Mouse (Mus musculus) MEL (cell line): ENCODE results near the gene Gsg1l. TPM values are rescaled to one million over a fixed set of nuclear protein-coding genes. Genes with fewer than 3 reads are reported as not detected.

ENCODE experiments used
- DNase-seq: peaks from one replicate; pipeline ENCODE4 v3.0.0; 2011; ENCODE audit warnings: low read depth, low spot score
- H3K27ac ChIP-seq: 2 replicates; pipeline ENCODE4 v1.5.1; 2012; ENCODE audit warnings: low read depth, mild to moderate bottlenecking, control low read depth, low read length, moderate library complexity; ENCODE audit not compliant: control insufficient read depth
- H3K27me3 ChIP-seq, 2 experiments: fragments of 150-350 bp in 1 of 2; sonication (generic) in 1 of 2; 2 replicates each; pipeline ENCODE4 v1.6.1; 2012; ENCODE audit warnings: low read length in 2 of 2, mild to moderate bottlenecking in 2 of 2, improper control_type of control experiment in 1 of 2, moderate library complexity in 1 of 2; ENCODE audit not compliant: insufficient read depth in 2 of 2, control insufficient read depth in 1 of 2
- H3K36me3 ChIP-seq, 2 experiments: 2 replicates each; pipeline ENCODE4 v1.6.1; 2012 to 2014; ENCODE audit warnings: low read length in 2 of 2, improper control_type of control experiment in 1 of 2, inconsistent platforms in 1 of 2, mild to moderate bottlenecking in 1 of 2; ENCODE audit not compliant: insufficient read depth in 2 of 2, control insufficient read depth in 1 of 2
- H3K4me1 ChIP-seq, 2 experiments: fragments of 150-350 bp in 1 of 2; sonication (generic) in 1 of 2; 2 replicates each; pipeline ENCODE4 v1.6.1; 2012; ENCODE audit warnings: low read length in 2 of 2, improper control_type of control experiment in 1 of 2, mild to moderate bottlenecking in 1 of 2; ENCODE audit not compliant: insufficient read depth in 2 of 2, control insufficient read depth in 1 of 2
- H3K4me3 ChIP-seq, 2 experiments: fragments of 150-350 bp in 1 of 2; sonication (generic) in 1 of 2; 2 replicates each; pipeline ENCODE4 v1.5.1; 2012; ENCODE audit warnings: low read depth in 2 of 2, low read length in 2 of 2, mild to moderate bottlenecking in 2 of 2, moderate library complexity in 2 of 2, control low read depth in 1 of 2, improper control_type of control experiment in 1 of 2; ENCODE audit not compliant: control insufficient read depth in 1 of 2, insufficient read depth in 1 of 2
- H3K79me2 ChIP-seq: 2 replicates; pipeline ENCODE4 v1.6.1; 2012; ENCODE audit warnings: mild to moderate bottlenecking, low read length, moderate library complexity; ENCODE audit not compliant: control insufficient read depth, poor library complexity, insufficient read depth
- H3K9ac ChIP-seq: 2 replicates; pipeline ENCODE4 v1.6.1; 2012; ENCODE audit warnings: low read depth, mild to moderate bottlenecking, control low read depth, low read length, moderate library complexity; ENCODE audit not compliant: control insufficient read depth, poor library complexity, severe bottlenecking
- H3K9me3 ChIP-seq: fragments of 150-350 bp; sonication (generic); replicated peaks from 2 replicates; pipeline ENCODE4 v1.6.1; 2012; ENCODE audit warnings: mild to moderate bottlenecking, low read length, improper control_type of control experiment, moderate library complexity; ENCODE audit not compliant: insufficient read depth
- BHLHE40 ChIP-seq: IDR thresholded peaks from 2 replicates; pipeline ENCODE4 v1.6.1; 2012; ENCODE audit warnings: low read depth, mild to moderate bottlenecking, inconsistent platforms, low read length, improper control_type of control experiment, borderline replicate concordance
- CHD2 ChIP-seq: IDR thresholded peaks from 2 replicates; pipeline ENCODE4 v1.6.1; 2011; ENCODE audit warnings: low read length, improper control_type of control experiment
- E2F4 ChIP-seq: IDR thresholded peaks from 2 replicates; pipeline ENCODE4 v1.6.1; 2011; ENCODE audit warnings: low read depth, low read length, improper control_type of control experiment, borderline replicate concordance
- ELF1 ChIP-seq: IDR thresholded peaks from 2 replicates; pipeline ENCODE4 v1.6.1; 2014; ENCODE audit warnings: low read depth, mild to moderate bottlenecking, inconsistent platforms, low read length, improper control_type of control experiment, moderate library complexity
- EP300 ChIP-seq, 2 experiments: IDR thresholded peaks; 2 replicates each; pipeline ENCODE4 v1.6.1; 2011; ENCODE audit warnings: improper control_type of control experiment in 2 of 2, low read length in 2 of 2, low read depth in 1 of 2, mild to moderate bottlenecking in 1 of 2
- ETS1 ChIP-seq: IDR thresholded peaks from 2 replicates; pipeline ENCODE4 v1.6.1; 2012; ENCODE audit warnings: low read depth, mild to moderate bottlenecking, inconsistent platforms, low read length, improper control_type of control experiment, moderate library complexity
- GABPA ChIP-seq: IDR thresholded peaks from 2 replicates; pipeline ENCODE4 v1.6.1; 2012; ENCODE audit warnings: low read depth, mild to moderate bottlenecking, inconsistent platforms, low read length, improper control_type of control experiment, moderate library complexity
- GATA1 ChIP-seq: IDR thresholded peaks from 2 replicates; pipeline ENCODE4 v1.6.1; 2011; ENCODE audit warnings: low read depth, low read length, improper control_type of control experiment
- HCFC1 ChIP-seq: IDR thresholded peaks from 2 replicates; pipeline ENCODE4 v1.6.1; 2012; ENCODE audit warnings: low read depth, mild to moderate bottlenecking, inconsistent platforms, low read length, improper control_type of control experiment, moderate library complexity
- JUND ChIP-seq: IDR thresholded peaks from 2 replicates; pipeline ENCODE4 v1.6.1; 2011; ENCODE audit warnings: low read depth, mild to moderate bottlenecking, improper control_type of control experiment, low read length
- KAT2A ChIP-seq: conservative IDR thresholded peaks from 2 replicates; pipeline ENCODE4 v1.6.1; 2012; ENCODE audit warnings: low read depth, low read length, improper control_type of control experiment, inconsistent platforms
- MAX ChIP-seq: IDR thresholded peaks from 2 replicates; pipeline ENCODE4 v1.6.1; 2011; ENCODE audit warnings: low read length, improper control_type of control experiment
- MXI1 ChIP-seq: IDR thresholded peaks from 2 replicates; pipeline ENCODE4 v1.6.1; 2011; ENCODE audit warnings: mild to moderate bottlenecking, low read depth, low read length, improper control_type of control experiment
- MYC ChIP-seq: IDR thresholded peaks from 2 replicates; pipeline ENCODE4 v1.6.1; 2011; ENCODE audit warnings: low read depth, mild to moderate bottlenecking, low read length, improper control_type of control experiment, moderate library complexity
- POLR2AphosphoS5 ChIP-seq: IDR thresholded peaks from 2 replicates; pipeline ENCODE4 v1.6.1; 2012; ENCODE audit warnings: low read depth, borderline replicate concordance, mild to moderate bottlenecking, inconsistent platforms, low read length, moderate library complexity, mixed read lengths
- RAD21 ChIP-seq: IDR thresholded peaks from 2 replicates; pipeline ENCODE4 v1.6.1; 2011; ENCODE audit warnings: mild to moderate bottlenecking, low read depth, low read length, improper control_type of control experiment
- RCOR1 ChIP-seq: IDR thresholded peaks from 2 replicates; pipeline ENCODE4 v1.6.1; 2012; ENCODE audit warnings: low read depth, mild to moderate bottlenecking, inconsistent platforms, low read length, improper control_type of control experiment
- SIN3A ChIP-seq: IDR thresholded peaks from 2 replicates; pipeline ENCODE4 v1.6.1; 2012; ENCODE audit warnings: low read length, improper control_type of control experiment, inconsistent platforms
- TAL1 ChIP-seq: IDR thresholded peaks from 2 replicates; pipeline ENCODE4 v1.6.1; 2012; ENCODE audit warnings: mild to moderate bottlenecking, inconsistent platforms, low read length, moderate library complexity, mixed read lengths
- UBTF ChIP-seq: IDR thresholded peaks from 2 replicates; pipeline ENCODE4 v1.6.1; 2012; ENCODE audit warnings: low read depth, mild to moderate bottlenecking, inconsistent platforms, low read length, improper control_type of control experiment, moderate library complexity, borderline replicate concordance; ENCODE audit not compliant: insufficient read depth
- USF1 ChIP-seq: IDR thresholded peaks from 2 replicates; pipeline ENCODE4 v1.6.1; 2014; ENCODE audit warnings: low read depth, mild to moderate bottlenecking, inconsistent platforms, low read length, improper control_type of control experiment, moderate library complexity
- ZC3H11A ChIP-seq: IDR thresholded peaks from 2 replicates; pipeline ENCODE4 v1.6.1; 2012; ENCODE audit warnings: low read depth, mild to moderate bottlenecking, inconsistent platforms, low read length, improper control_type of control experiment
- ZMIZ1 ChIP-seq: IDR thresholded peaks from 2 replicates; pipeline ENCODE4 v1.6.1; 2012; ENCODE audit warnings: low read depth, mild to moderate bottlenecking, inconsistent platforms, low read length, improper control_type of control experiment, moderate library complexity
- ZNF384 ChIP-seq: IDR thresholded peaks from 2 replicates; pipeline ENCODE4 v1.6.1; 2012; ENCODE audit warnings: low read depth, mild to moderate bottlenecking, inconsistent platforms, low read length, improper control_type of control experiment
- polyA plus RNA-seq, 2 experiments: library from polyadenylated mRNA; stranded (reverse) in 1 of 2; unstranded in 1 of 2; fragments of >175 nt in 1 of 2; fragments of >200 nt in 1 of 2; gene quantifications; 2 replicates each; pipeline versions ENCODE4 v1.2.1 to v1.2.4; 2012; ENCODE audit warnings: low replicate concordance in 2 of 2, low read depth in 1 of 2; ENCODE audit not compliant: insufficient read length in 2 of 2, insufficient read depth in 1 of 2, missing spikeins in 1 of 2
- total RNA-seq: library from RNA; depleted of rRNA; stranded (reverse); fragments of 300-350 nt; gene quantifications from 2 replicates; pipeline ENCODE4 v1.2.3, GENCODE M21; 2012

Gsg1l gene
- total and polyA plus RNA-seq, 3 experiments, result not detected

DNA sequence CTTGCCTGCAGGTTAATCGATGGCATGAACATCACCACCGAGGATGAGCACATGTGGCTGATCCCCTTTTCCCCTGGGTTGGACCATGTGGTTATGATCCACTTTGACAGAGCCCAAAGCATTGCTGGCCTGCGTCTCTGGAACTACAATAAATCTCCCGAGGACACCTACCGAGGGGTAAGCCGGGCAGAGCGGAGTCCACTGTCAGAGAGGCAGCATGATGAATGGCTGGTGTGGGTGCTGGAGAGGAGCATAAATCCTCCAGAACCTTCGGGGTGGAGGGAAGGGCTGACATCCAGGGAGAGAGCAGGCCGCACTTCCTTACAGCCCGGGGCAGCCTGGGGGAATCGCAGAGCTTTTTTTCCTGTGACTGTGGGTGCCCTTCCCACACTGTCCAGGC is 217.0 kb downstream of the Gsg1l start:
- Histone ChIP-seq H3K79me2 (no peaks in the 10 kb centered on the region), H3K36me3 (no peaks in the 10 kb centered on the region; a peak in 1 of 4 replicates), H3K4me1 (no peaks in the 10 kb centered on the region)
- no peak for DNase-seq
- no peak for TF ChIP-seq CHD2
- no peak for TF ChIP-seq USF1
- TF ChIP-seq JUND, result no peak
- TF ChIP-seq KAT2A, result no peak
- TF ChIP-seq UBTF, result no peak
- TF ChIP-seq ZC3H11A, result no peak
- TF ChIP-seq MAX, result no peak
- no peak for TF ChIP-seq EP300 (IDR thresholded peaks at IDR 0.05; ENCODE audit: low read depth in 1 of 2, low read length in 2 of 2)
- no peak for TF ChIP-seq ETS1
- TF ChIP-seq ELF1, result no peak
- TF ChIP-seq ZMIZ1, result no peak
- TF ChIP-seq ZNF384, result no peak
- TF ChIP-seq, all 39 proteins: peak for 0
- no peaks in the 10 kb centered on the region for H3K9me3 ChIP-seq
- no peak overlapping the region for H3K27ac ChIP-seq
- no peak overlapping the region for H3K9ac ChIP-seq
- no peak overlapping the region for H3K4me3 ChIP-seq
- no peaks in the 10 kb centered on the region for H3K27me3 ChIP-seq

DNA sequence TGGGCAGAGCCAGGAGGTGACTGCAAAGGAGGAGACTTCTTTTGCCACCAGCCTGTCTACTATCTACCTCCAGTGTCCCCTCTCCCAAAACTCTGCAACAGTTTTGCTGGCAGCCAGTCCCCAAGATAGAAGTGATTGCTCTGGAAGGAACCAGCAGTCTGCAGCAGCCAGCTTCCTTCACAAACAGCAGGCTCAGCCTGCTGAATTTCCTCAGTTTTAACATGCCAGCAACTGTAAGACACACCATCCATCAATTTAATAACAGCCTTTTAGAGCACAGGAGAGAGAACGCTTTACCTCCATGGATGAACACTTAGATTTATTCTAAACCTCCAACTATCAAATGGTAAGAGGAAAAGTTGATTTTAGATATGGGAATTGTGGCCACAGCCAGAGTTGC is 218.2 kb downstream of the Gsg1l start:
- H3K79me2 ChIP-seq, result no peaks in the 10 kb centered on the region
- no peak overlapping the region for H3K4me3 ChIP-seq
- no peak for TF ChIP-seq E2F4
- no peak for TF ChIP-seq KAT2A
- no peak for TF ChIP-seq MYC
- no peak for TF ChIP-seq HCFC1
- TF ChIP-seq POLR2AphosphoS5, result no peak
- TF ChIP-seq MAX, result no peak
- TF ChIP-seq UBTF, result no peak
- TF ChIP-seq GABPA, result no peak
- TF ChIP-seq TAL1, result no peak
- no peak for TF ChIP-seq SIN3A
- TF ChIP-seq RCOR1, result no peak
- TF ChIP-seq RAD21, result no peak
- TF ChIP-seq BHLHE40, result no peak
- no peak for TF ChIP-seq MXI1
- TF ChIP-seq ELF1, result no peak
- TF ChIP-seq GATA1, result no peak
- no peak overlapping the region for H3K27ac ChIP-seq
- no peaks in the 10 kb centered on the region for H3K27me3 ChIP-seq
- no peak for DNase-seq
- no peak overlapping the region for H3K9ac ChIP-seq
- no peaks in the 10 kb centered on the region; a peak in 1 of 4 replicates for H3K36me3 ChIP-seq
- no peaks in the 10 kb centered on the region for H3K4me1 ChIP-seq
- no peaks in the 10 kb centered on the region for H3K9me3 ChIP-seq
